Mouse (Mus musculus): Measurements from ENCODE around the gene Prodh2.
A peak's percentile ranks its signal among the peaks of the same experiment; 100 is the strongest.
"Not testable (repeated sequence)": the region's sequence is repeated elsewhere in the genome, so short reads cannot be mapped to it uniquely, and the experiment has no call there.

Gene Prodh2

GRCm38 (mm10) chr7:30490251-30490956 lies 3.0 kb upstream of the Prodh2 start:
- peak in 1 of 2 experiments; percentile 29 for DNase-seq (ENCODE audit: low spot score in 2 of 2)

DNA sequence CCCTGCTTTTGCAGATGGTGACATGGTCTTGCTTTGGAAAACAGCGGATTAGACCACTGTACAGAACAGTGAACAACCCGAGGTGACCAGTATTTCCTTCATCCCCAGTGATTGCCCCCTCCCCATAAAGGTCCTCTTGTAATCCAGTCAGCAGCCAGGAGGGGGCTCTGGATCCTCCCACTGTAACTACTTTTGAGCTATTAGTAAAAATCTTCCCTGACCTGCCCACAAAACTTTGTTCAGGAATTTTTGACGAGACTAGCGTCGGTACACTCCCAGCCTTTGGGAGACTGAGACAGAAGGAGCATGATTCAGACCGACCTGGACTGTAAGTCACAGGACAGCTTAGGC lies 2.5 kb upstream of the Prodh2 start:
- no peak for DNase-seq (ENCODE audit: low spot score in 2 of 2)

DNA sequence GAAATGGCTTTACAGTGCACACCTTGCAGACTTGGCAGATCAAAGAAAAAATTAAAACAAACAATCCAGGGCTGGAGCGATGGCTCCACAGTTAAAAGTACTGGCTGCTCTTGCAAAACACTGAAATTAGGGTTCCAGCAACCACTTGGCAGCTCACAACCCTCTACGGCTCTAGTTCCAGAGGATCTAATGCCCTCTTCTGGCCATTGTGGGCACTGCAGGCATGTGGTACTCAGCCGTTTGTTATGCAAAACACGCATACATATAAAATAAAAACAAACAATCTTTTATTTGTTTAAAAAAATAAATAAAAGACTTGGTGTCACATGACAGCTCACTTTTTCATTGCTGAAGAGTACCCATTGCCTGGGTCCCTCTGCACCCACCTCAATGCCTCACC lies 657 bp upstream of the Prodh2 start:
- peak; percentile 29 to 48 for DNase-seq (ENCODE audit: low spot score in 2 of 2)

GRCm38 (mm10) chr7:30495506-30496042 lies 2.2 kb downstream of the Prodh2 start:
- DNase-seq (ENCODE audit: low spot score in 2 of 2): not testable (repeated sequence)

- DNase-seq (ENCODE audit: low spot score in 2 of 2): not testable (repeated sequence)
These were observed 7.7 kb downstream of the Prodh2 start for GRCm38 (mm10) chr7:30501159-30501558.

GRCm38 (mm10) chr7:30508061-30508460 lies 14.6 kb downstream of the Prodh2 start:
- DNase-seq (ENCODE audit: low spot score in 2 of 2): no peak

DNA sequence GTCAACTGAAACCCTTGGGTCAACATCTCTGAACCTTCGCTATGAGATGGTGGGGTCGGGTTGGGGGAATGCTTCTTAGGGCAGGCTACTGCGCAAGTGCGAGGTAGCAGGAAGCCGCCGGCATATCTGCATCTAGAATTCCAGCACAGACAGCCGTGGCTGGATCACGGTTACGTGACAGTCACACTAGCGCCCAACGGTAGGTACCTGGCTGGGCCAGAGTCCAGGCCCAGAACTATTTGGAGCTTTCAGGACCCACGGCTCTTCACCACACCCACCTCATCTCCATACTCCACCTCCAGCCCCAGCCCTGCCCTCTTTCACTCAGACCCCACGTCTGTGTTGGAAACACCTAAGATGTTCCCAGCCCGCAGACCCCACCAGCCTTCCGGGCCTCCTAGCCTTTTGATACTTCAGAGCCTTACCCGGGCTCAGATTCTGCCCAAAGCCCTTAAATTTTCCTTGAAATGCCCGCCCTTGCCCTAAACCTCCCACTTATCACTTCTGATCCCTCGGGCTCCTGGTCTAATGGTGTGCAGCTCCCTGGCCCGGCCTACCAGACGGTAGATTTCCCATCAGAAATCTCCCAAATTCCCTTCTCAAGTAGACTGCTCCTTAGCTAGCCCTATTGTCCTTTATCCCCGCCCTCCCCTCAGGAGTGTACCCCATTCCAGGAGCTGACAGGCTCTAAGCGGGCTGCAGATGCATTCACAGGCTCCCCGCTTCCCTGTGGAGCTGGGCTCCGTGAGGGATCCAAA lies 21.8 kb downstream of the Prodh2 start:
- no peak for DNase-seq (ENCODE audit: low spot score in 2 of 2)

DNA sequence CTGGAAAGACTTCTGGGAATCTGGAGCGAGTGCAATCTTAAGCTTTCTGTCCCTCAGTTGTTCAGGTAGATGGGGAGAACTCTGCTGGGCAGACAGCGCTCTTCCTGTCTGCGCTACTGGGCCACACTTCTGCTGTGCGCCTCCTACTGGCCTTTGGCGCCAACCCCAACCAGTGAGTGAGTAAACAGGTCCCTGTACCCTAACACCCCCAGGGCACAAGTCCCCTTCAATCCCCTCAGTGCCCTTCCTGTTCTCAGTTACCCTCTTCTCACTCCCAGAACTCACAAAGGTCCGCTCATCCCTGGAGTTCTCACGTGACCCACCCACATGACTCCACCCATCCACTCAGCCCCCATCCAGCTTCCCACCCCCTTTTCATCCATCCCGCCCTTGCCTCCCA lies 24.9 kb downstream of the Prodh2 start:
- DNase-seq (ENCODE audit: low spot score in 2 of 2): no peak

- no peak for DNase-seq (ENCODE audit: low spot score in 2 of 2)
These were observed 27.0 kb downstream of the Prodh2 start for GRCm38 (mm10) chr7:30520396-30520795.

GRCm38 (mm10) chr7:30520856-30521255 lies 27.4 kb downstream of the Prodh2 start:
- no peak for DNase-seq (ENCODE audit: low spot score in 2 of 2)

GRCm38 (mm10) chr7:30522871-30523270 lies 29.4 kb downstream of the Prodh2 start:
- DNase-seq (ENCODE audit: low spot score in 2 of 2): no peak

DNA sequence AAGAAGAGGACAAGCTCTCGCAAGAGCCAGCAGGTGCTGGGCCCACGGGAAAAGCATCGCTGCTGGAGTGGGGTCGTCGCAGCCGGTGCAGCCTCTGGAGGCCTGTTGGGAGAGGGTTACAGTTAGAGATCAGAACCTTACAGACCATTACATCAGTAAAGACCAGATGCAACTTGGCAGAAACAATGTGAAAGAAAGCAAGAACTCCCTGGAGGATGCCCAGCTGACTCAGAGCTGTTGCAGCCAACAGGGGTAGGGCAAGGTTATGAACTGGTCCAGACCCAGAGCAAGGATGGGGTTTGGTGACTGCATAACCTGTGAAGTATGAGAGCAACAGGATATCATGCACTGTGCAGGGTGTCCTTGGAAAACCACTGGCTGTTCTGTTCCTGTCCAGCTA lies 31.1 kb downstream of the Prodh2 start:
- DNase-seq (ENCODE audit: low spot score in 2 of 2): no peak

DNA sequence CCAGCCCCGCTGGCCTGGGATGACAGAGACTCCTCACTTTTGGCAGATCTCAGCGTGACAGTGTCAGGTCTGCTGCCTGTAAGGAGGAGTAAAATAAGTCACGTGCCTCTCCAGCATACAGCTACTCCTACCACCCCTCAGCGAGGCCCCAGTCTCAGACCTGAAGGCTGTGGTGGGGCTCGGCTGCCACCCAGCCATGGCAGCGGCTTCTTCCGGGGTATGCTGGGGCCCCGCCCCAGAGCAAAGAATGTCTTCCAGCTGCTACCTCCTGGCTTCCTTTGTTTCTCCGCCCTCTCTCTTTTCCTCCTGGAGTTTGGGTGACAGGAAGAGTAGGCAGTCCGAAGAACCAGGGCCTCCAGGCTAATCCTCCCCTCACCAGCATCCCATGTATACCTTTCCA lies 32.5 kb downstream of the Prodh2 start:
- DNase-seq (ENCODE audit: low spot score in 2 of 2): no peak

- no peak for DNase-seq (ENCODE audit: low spot score in 2 of 2)
These were observed 33.0 kb downstream of the Prodh2 start for GRCm38 (mm10) chr7:30526399-30526798.

DNA sequence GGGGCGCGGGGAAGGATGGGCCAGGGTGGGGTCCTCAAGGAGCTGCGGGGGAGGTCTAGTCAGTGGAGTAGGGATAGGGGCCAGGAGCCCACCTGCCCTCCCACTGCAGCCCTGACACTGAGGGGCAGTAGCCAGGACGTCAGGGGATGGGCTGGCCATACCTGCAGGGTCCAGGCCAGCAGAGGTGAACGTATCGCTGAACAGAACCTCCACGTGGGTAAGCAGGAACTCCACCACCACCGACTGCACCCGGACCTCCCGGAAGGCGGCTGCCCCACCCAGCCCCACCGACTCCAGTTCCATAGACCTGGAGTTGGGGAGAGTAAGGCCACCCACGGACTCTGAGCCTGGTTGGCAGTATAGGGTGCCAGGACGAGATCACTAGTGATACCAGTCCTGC lies 33.6 kb downstream of the Prodh2 start:
- no peak for DNase-seq (ENCODE audit: low spot score in 2 of 2)

GRCm38 (mm10) chr7:30531291-30531815 lies 37.9 kb downstream of the Prodh2 start:
- DNase-seq (ENCODE audit: low spot score in 2 of 2): peak; percentile 76 to 86

GRCm38 (mm10) chr7:30532931-30533330 lies 39.5 kb downstream of the Prodh2 start:
- no peak for DNase-seq (ENCODE audit: low spot score in 2 of 2)

- no peak for DNase-seq (ENCODE audit: low spot score in 2 of 2)
These were observed 40.7 kb downstream of the Prodh2 start for GRCm38 (mm10) chr7:30533941-30534632.

GRCm38 (mm10) chr7:30534633-30535577 lies 41.5 kb downstream of the Prodh2 start, which contains the start of gene Arhgap33:
Gene Arhgap33 (minus strand): TSS chr7:30535060.
- peak; percentile 97 to 98 for DNase-seq (ENCODE audit: low spot score in 2 of 2)

GRCm38 (mm10) chr7:30540572-30540971 lies 47.1 kb downstream of the Prodh2 start:
- DNase-seq (ENCODE audit: low spot score in 2 of 2): no peak

GRCm38 (mm10) chr7:30544327-30544726 lies 50.9 kb downstream of the Prodh2 start:
- DNase-seq (ENCODE audit: low spot score in 2 of 2): no peak
